28 mouse cellular contexts compared by ENCODE assay signal in the genomic region with DNA sequence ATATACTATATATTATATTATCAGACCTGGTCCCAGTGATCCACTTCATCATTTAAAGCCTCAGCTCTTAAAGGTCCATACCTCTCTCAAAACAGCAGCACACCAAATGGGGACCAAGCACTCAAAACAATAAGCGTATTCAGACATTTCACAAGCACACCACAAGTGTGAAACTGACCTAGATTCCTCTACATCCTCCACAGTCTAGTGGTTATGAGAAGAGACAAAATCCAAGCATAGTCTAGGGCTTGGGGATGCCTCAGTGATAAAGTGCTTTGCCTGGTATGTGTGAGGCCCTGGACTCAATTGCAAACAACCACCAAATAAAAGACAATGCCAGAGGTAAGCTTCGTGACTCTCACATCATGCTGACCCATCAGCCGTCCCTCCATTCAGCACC.
"Had no signal": no experiment of that assay in that cellular context is flagged by ENCODE, and none has a peak within 500 bp of the region (broad histone marks: within the 10 kb centered on the region; RNA-seq: fewer than 3 reads in every experiment).

No protein-coding gene starts in this region.

- H3K4me2 ChIP-seq: embryonic facial prominence, embryonic 12.5 days; embryonic facial prominence, embryonic 13.5 days; embryonic facial prominence, embryonic 15.5 days; forebrain, embryonic 12.5 days; forebrain, embryonic 13.5 days; forebrain, embryonic 15.5 days had no signal

- H3K9ac ChIP-seq: embryonic facial prominence, embryonic 12.5 days; embryonic facial prominence, embryonic 13.5 days; embryonic facial prominence, embryonic 15.5 days; forebrain, embryonic 12.5 days; forebrain, embryonic 13.5 days; forebrain, embryonic 15.5 days; forebrain, postnatal 0 days had no signal

- H3K27me3 ChIP-seq: embryonic facial prominence, embryonic 15.5 days; forebrain, embryonic 13.5 days; forebrain, embryonic 15.5 days had no signal

- H3K4me3 ChIP-seq: embryonic facial prominence, embryonic 10.5 days; embryonic facial prominence, embryonic 12.5 days; embryonic facial prominence, embryonic 13.5 days; embryonic facial prominence, embryonic 15.5 days; erythroblast, embryonic 14.5 days; forebrain, embryonic 10.5 days; forebrain, embryonic 12.5 days; forebrain, embryonic 13.5 days; forebrain, embryonic 15.5 days; gastrocnemius, adult 2 months; heart, adult 2 months had no signal

- H3K4me1 ChIP-seq: embryonic facial prominence, embryonic 10.5 days; embryonic facial prominence, embryonic 12.5 days; embryonic facial prominence, embryonic 15.5 days; forebrain, embryonic 12.5 days; forebrain, embryonic 15.5 days had no signal

- H3K36me3 ChIP-seq: embryonic facial prominence, embryonic 10.5 days; embryonic facial prominence, embryonic 12.5 days; embryonic facial prominence, embryonic 13.5 days; embryonic facial prominence, embryonic 15.5 days; forebrain, embryonic 10.5 days; forebrain, embryonic 12.5 days; forebrain, embryonic 15.5 days had no signal

- H3K27ac ChIP-seq: embryonic facial prominence, embryonic 10.5 days; embryonic facial prominence, embryonic 12.5 days; embryonic facial prominence, embryonic 13.5 days; embryonic facial prominence, embryonic 15.5 days; forebrain, embryonic 12.5 days; forebrain, embryonic 13.5 days; forebrain, embryonic 15.5 days; gastrocnemius, adult 2 months; heart, adult 2 months had no signal

- DNase-seq: cerebellum, adult 8-10 months; cerebellum, adult 9-10 months; cerebellum, adult 9-11 months; cerebellum, postnatal 10 days; cerebellum, postnatal 14 days; cerebellum, postnatal 25 days; cerebellum, postnatal 36 days; embryo, embryonic 11 days; forebrain, postnatal 0 days; gastrocnemius, adult 2 months; gastrocnemius, postnatal 10 days; gastrocnemius, postnatal 14 days; gastrocnemius, postnatal 25 days; gastrocnemius, postnatal 36 days; heart, adult 11 months; heart, adult 18-20 months; heart, adult 2 months had no signal

- ATAC-seq: forebrain, embryonic 13.5 days; forebrain, embryonic 14.5 days; forebrain, embryonic 15.5 days; forebrain, embryonic 16.5 days; forebrain, postnatal 0 days had no signal

- H3K9me3 ChIP-seq: embryonic facial prominence, embryonic 10.5 days; embryonic facial prominence, embryonic 12.5 days; embryonic facial prominence, embryonic 13.5 days; embryonic facial prominence, embryonic 15.5 days; forebrain, embryonic 10.5 days; forebrain, embryonic 12.5 days; forebrain, embryonic 13.5 days; forebrain, embryonic 15.5 days had no signal
